8 mouse cellular contexts compared by ENCODE assay signal in the genomic region with DNA sequence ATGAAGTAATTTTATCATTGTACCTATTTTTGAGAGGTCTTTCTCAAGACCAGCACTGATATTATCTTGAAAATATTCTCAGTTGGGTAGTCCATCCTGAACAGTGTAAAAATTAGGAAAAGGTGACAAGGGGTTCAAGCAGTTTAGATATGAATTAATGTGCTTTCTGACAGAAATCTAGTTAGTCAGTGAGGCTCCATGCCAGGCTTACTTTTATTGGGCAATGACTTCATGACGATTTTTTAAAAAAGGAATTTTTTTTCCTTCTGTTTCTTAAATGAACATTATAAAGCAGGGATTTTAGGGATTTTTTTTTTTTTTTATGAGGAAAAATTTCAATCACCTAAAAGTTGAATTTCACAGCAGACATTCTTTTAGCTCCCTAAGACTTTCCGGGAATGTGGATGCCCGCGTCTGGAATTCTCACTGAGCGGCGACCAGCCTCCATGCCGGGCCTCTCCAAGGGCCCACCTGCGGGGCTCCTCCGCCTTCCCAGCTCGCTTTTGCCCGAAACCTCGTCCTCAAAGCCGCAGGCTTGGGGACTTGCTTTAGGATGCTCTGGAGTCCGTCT. TPM values are rescaled to one million over a fixed set of nuclear protein-coding genes. Genes with fewer than 3 reads are reported as not detected.
DNase-seq lines count a peak whose midpoint lies in the region; ATAC-seq and TF ChIP-seq lines count a peak whose summit lies in the region.

No protein-coding gene starts in this region.

- ATAC-seq in intestine, embryonic 14.5 days (replicated peaks; ENCODE audit: low FRiP score, low TSS enrichment, low read depth), result no peak; the same call in 1 of the 2 replicates
- no peak; the same call in 1 of the 2 replicates for ATAC-seq in midbrain, embryonic 16.5 days

- DNase-seq in left cerebral cortex, adult 2 months (ENCODE audit: extremely low spot score in 1 of 2, low spot score in 2 of 2), result no peak
- no peak for DNase-seq in left cerebral cortex, adult 11 months (ENCODE audit: low spot score)
- no peak for DNase-seq in embryonic facial prominence, embryonic 10.5 days (ENCODE audit: low spot score)
- peak; percentile 91 for DNase-seq in intestine, embryonic 14.5 days (ENCODE audit: low spot score)
- DNase-seq in embryo, embryonic 11 days, result no peak
- no peak for DNase-seq in kidney, adult 18-20 months
- DNase-seq in urinary bladder, postnatal 25 days (ENCODE audit: low spot score), result no peak

- intact Hi-C loops in left cerebral cortex, adult 2 months (cut with DNase I), result loop anchor here (2.0 to 10.0 kb wide), 2 partner anchors 241 to 1253 kb away; a partner anchor contains a TSS

- peak overlapping the region; percentile 97 for H3K4me3 ChIP-seq in left cerebral cortex, adult 2 months
- peak overlapping the region; percentile 96 for H3K4me3 ChIP-seq in embryonic facial prominence, embryonic 10.5 days
- peak overlapping the region; percentile 94 for H3K4me3 ChIP-seq in intestine, embryonic 14.5 days (ENCODE audit: low read depth, low read length)
- peak overlapping the region; percentile 97 for H3K4me3 ChIP-seq in midbrain, embryonic 16.5 days (ENCODE audit: low read depth, low read length)

- peak overlapping the region; percentile 99 for H3K9ac ChIP-seq in intestine, embryonic 14.5 days (ENCODE audit: low read length)
- H3K9ac ChIP-seq in midbrain, embryonic 16.5 days (ENCODE audit: low read depth, low read length), result peak overlapping the region; percentile 99

- H3K9me3 ChIP-seq in embryonic facial prominence, embryonic 10.5 days, result no peaks in the 10 kb centered on the region
- no peaks in the 10 kb centered on the region for H3K9me3 ChIP-seq in intestine, embryonic 14.5 days (ENCODE audit: control insufficient read depth, low read length)
- no peaks in the 10 kb centered on the region for H3K9me3 ChIP-seq in midbrain, embryonic 16.5 days (replicated peaks; ENCODE audit: control insufficient read depth, low read length, poor library complexity, severe bottlenecking)

- 0 out of 2 replicates have a peak, but pooled peaks cover 9% of the 10 kb centered on the region for H3K36me3 ChIP-seq in embryonic facial prominence, embryonic 10.5 days (replicated peaks)
- no peaks in the 10 kb centered on the region for H3K36me3 ChIP-seq in intestine, embryonic 14.5 days (ENCODE audit: control insufficient read depth, insufficient read depth, low read length)
- H3K36me3 ChIP-seq in midbrain, embryonic 16.5 days (ENCODE audit: control insufficient read depth, insufficient read depth, low read length), result no peaks in the 10 kb centered on the region

- H3K27ac ChIP-seq in left cerebral cortex, adult 2 months, result peak overlapping the region; percentile 100
- H3K27ac ChIP-seq in embryonic facial prominence, embryonic 10.5 days (replicated peaks), result peak overlapping the region; percentile 100
- peak overlapping the region; percentile 100 for H3K27ac ChIP-seq in intestine, embryonic 14.5 days (ENCODE audit: low read depth)
- H3K27ac ChIP-seq in midbrain, embryonic 16.5 days (ENCODE audit: low read length), result peak overlapping the region; percentile 99

- WGBS in embryonic facial prominence, embryonic 10.5 days, result 1% methylated on average over 14 of the region's 14 CpGs
- WGBS in intestine, embryonic 14.5 days, result 1% methylated on average over 14 of the region's 14 CpGs
- WGBS in midbrain, embryonic 16.5 days, result under 1% methylated on average over 14 of the region's 14 CpGs

- peak overlapping the region; percentile 77 for H3K4me2 ChIP-seq in intestine, embryonic 14.5 days (ENCODE audit: low read length)
- peak overlapping the region; percentile 82 for H3K4me2 ChIP-seq in midbrain, embryonic 16.5 days (ENCODE audit: low read length)

- no peaks in the 10 kb centered on the region for H3K27me3 ChIP-seq in embryonic facial prominence, embryonic 10.5 days (replicated peaks; ENCODE audit: low read depth, poor library complexity, severe bottlenecking)
- H3K27me3 ChIP-seq in intestine, embryonic 14.5 days (replicated peaks; ENCODE audit: control insufficient read depth, insufficient read depth, low read length), result no peaks in the 10 kb centered on the region
- no peaks in the 10 kb centered on the region; the same call in 1 of the 2 replicates for H3K27me3 ChIP-seq in midbrain, embryonic 16.5 days (ENCODE audit: control insufficient read depth, insufficient read depth, low read depth, low read length)

- no peak for TF ChIP-seq CTCF in left cerebral cortex, adult 2 months (IDR thresholded peaks at IDR 0.05)

- H3K4me1 ChIP-seq in embryonic facial prominence, embryonic 10.5 days, result peaks cover 19% of the 10 kb centered on the region
- peaks cover 5% of the 10 kb centered on the region for H3K4me1 ChIP-seq in intestine, embryonic 14.5 days (replicated peaks; ENCODE audit: control insufficient read depth, insufficient read depth, low read length)
- H3K4me1 ChIP-seq in midbrain, embryonic 16.5 days (ENCODE audit: control insufficient read depth, insufficient read depth, low read length), result peaks cover 28% of the 10 kb centered on the region

RNA-seq across cellular contexts. Expression of a gene that starts 0.7 kb away (rescaled TPM):
- 10 to 100 TPM; 72.1 to 75.2 TPM for total RNA-seq in left cerebral cortex, adult 2 months (2021)
- 13.9 and 14.7 TPM in 2 replicates for polyA plus RNA-seq in embryonic facial prominence, embryonic 10.5 days (2016; fragmentation: Nextera tagmentation; extraction: Ambion mirVana)
- 17.5 and 18.1 TPM in 2 replicates for polyA plus RNA-seq in intestine, embryonic 14.5 days (2014; fragmentation: Nextera tagmentation; extraction: Ambion mirVana)
- 14.1 and 17.5 TPM in 2 replicates for polyA plus RNA-seq in midbrain, embryonic 16.5 days (2015; fragmentation: Nextera tagmentation; extraction: Ambion mirVana)
